Mouse (Mus musculus) limb, embryonic 13.5 days (tissue): ENCODE measurements around the gene Rilpl1. TPM values are rescaled to one million over a fixed set of nuclear protein-coding genes. Genes with fewer than 3 reads are reported as not detected.

Experiments
- ATAC-seq: fragments of 200-750 bp; cut with Nextera tagmentation; 2 replicates; pipeline ENCODE4 v1.8.0; 2017; ENCODE audit warnings: low read depth, moderate number of reproducible peaks, moderate TSS enrichment; ENCODE audit not compliant: low FRiP score
- H3K27ac ChIP-seq: fragments of 300-500 bp; sonication (generic); 2 replicates; pipeline ENCODE4 v1.5.1; 2015; ENCODE audit warnings: inconsistent platforms, mild to moderate bottlenecking, moderate library complexity
- H3K27me3 ChIP-seq: fragments of 300-500 bp; sonication (generic); 2 replicates; pipeline ENCODE4 v1.6.1; 2015; ENCODE audit warnings: mild to moderate bottlenecking, inconsistent platforms
- H3K36me3 ChIP-seq: fragments of 300-500 bp; sonication (generic); 2 replicates; pipeline ENCODE4 v1.6.1; 2015; ENCODE audit warnings: inconsistent platforms, mild to moderate bottlenecking, moderate library complexity
- H3K4me1 ChIP-seq: fragments of 300-500 bp; sonication (generic); 2 replicates; pipeline ENCODE4 v1.6.1; 2015; ENCODE audit warnings: inconsistent platforms
- H3K4me2 ChIP-seq: fragments of 300-500 bp; sonication (generic); replicated peaks from 2 replicates; pipeline ENCODE4 v1.6.1; 2015; ENCODE audit warnings: inconsistent platforms, mild to moderate bottlenecking, moderate library complexity
- H3K4me3 ChIP-seq: fragments of 300-500 bp; sonication (generic); 2 replicates; pipeline ENCODE4 v1.5.1; 2015; ENCODE audit warnings: moderate library complexity, mild to moderate bottlenecking, inconsistent platforms
- H3K9ac ChIP-seq: fragments of 300-500 bp; sonication (generic); 2 replicates; pipeline ENCODE4 v1.6.1; 2015; ENCODE audit warnings: mild to moderate bottlenecking, inconsistent platforms
- H3K9me3 ChIP-seq: fragments of 300-500 bp; sonication (generic); 2 replicates; pipeline ENCODE4 v1.6.1; 2016; ENCODE audit warnings: inconsistent platforms
- WGBS: fragments of 180-500 bp; shearing (Covaris S2); methylation state at CpG from one replicate; pipeline ENCODE4 v1.1.7; 2015; 5-methylcytosine and 5-hydroxymethylcytosine counted together
- polyA plus RNA-seq: library from polyadenylated mRNA; unstranded; fragments of >200 nt; fragmentation: Nextera tagmentation; extraction: Ambion mirVana; gene quantifications from 2 replicates; pipeline ENCODE4 v1.2.1, GENCODE M21; 2015

Rilpl1 gene
- polyA plus RNA-seq, 1 experiment from 2014 or later, result 26.0 TPM

- ATAC-seq, result peak; percentile 74
- H3K27me3 ChIP-seq, result 0 out of 2 replicates have a peak, but pooled peaks cover 4% of the 10 kb centered on the region
- under 1% methylated on average over 79 of the region's 89 CpGs for WGBS
- peaks cover 18% of the 10 kb centered on the region for H3K4me1 ChIP-seq
- H3K9ac ChIP-seq, result peak overlapping the region; percentile 97
- no peaks in the 10 kb centered on the region for H3K9me3 ChIP-seq
- peak overlapping the region; percentile 88 for H3K27ac ChIP-seq
- H3K4me3 ChIP-seq, result peak overlapping the region; percentile 98
- H3K36me3 ChIP-seq, result peaks cover 37% of the 10 kb centered on the region
- peak overlapping the region; percentile 69 for H3K4me2 ChIP-seq
Measured at GRCm38 (mm10) chr5:124540905-124541601, 9.9 kb upstream of the Rilpl1 start.

GRCm38 (mm10) chr5:124540383-124540786, 9.2 kb upstream of the Rilpl1 start, which contains the start of gene Tmed2:
Gene Tmed2 (plus strand): TSS chr5:124540695.
- Histone ChIP-seq H3K4me3 (peak within 1 kb of the TSS; percentile 98), H3K4me2 (peak within 1 kb of the TSS; percentile 69), H3K4me1 (peaks cover 18% of the 10 kb centered on the region), H3K9me3 (no peaks in the 10 kb centered on the region), H3K27ac (peak within 1 kb of the TSS; percentile 88), H3K27me3 (0 out of 2 replicates have a peak, but pooled peaks cover 4% of the 10 kb centered on the region), H3K9ac (peak within 1 kb of the TSS; percentile 97), H3K36me3 (peaks cover 30% of the 10 kb centered on the region)
- under 1% methylated on average over 35 of the region's 35 CpGs for WGBS
- peak; percentile 95 for ATAC-seq

- Histone ChIP-seq H3K4me3 (peak overlapping the region; percentile 98), H3K36me3 (peaks cover 26% of the 10 kb centered on the region), H3K9me3 (no peaks in the 10 kb centered on the region), H3K4me2 (peak overlapping the region; percentile 51), H3K9ac (peak overlapping the region; percentile 40; the same call in 1 of the 2 replicates), H3K27me3 (0 out of 2 replicates have a peak, but pooled peaks cover 4% of the 10 kb centered on the region), H3K4me1 (peaks cover 18% of the 10 kb centered on the region), H3K27ac (peak overlapping the region; percentile 23; the same call in 1 of the 2 replicates)
- no peak for ATAC-seq
- WGBS, result 73% methylated on average over 4 of the region's 4 CpGs
Measured at GRCm38 (mm10) chr5:124539905-124540304, 8.7 kb upstream of the Rilpl1 start.

- no peak overlapping the region for H3K9ac ChIP-seq
- H3K36me3 ChIP-seq, result peaks cover 18% of the 10 kb centered on the region
- no peaks in the 10 kb centered on the region for H3K9me3 ChIP-seq
- H3K27ac ChIP-seq, result no peak overlapping the region
- 80% methylated on average over 16 of the region's 16 CpGs for WGBS
- H3K4me2 ChIP-seq, result no peak overlapping the region
- peaks cover 18% of the 10 kb centered on the region for H3K4me1 ChIP-seq
- H3K4me3 ChIP-seq, result no peak overlapping the region
- H3K27me3 ChIP-seq, result 0 out of 2 replicates have a peak, but pooled peaks cover 4% of the 10 kb centered on the region
- no peak for ATAC-seq
Measured at GRCm38 (mm10) chr5:124538813-124539792, 7.9 kb upstream of the Rilpl1 start.

- WGBS, result 10% methylated on average over 17 of the region's 17 CpGs
- ATAC-seq, result no peak
- Histone ChIP-seq H3K27ac (no peak overlapping the region), H3K27me3 (0 out of 2 replicates have a peak, but pooled peaks cover 4% of the 10 kb centered on the region), H3K9me3 (no peaks in the 10 kb centered on the region), H3K36me3 (no peaks in the 10 kb centered on the region), H3K9ac (peak overlapping the region; percentile 50; the same call in 1 of the 2 replicates), H3K4me1 (peaks cover 18% of the 10 kb centered on the region), H3K4me3 (peak overlapping the region; percentile 22), H3K4me2 (peak overlapping the region; percentile 53)
Measured at GRCm38 (mm10) chr5:124536776-124537175, 5.6 kb upstream of the Rilpl1 start.

GRCm38 (mm10) chr5:124535016-124535415, 3.8 kb upstream of the Rilpl1 start:
- Histone ChIP-seq H3K27ac (no peak overlapping the region), H3K9me3 (no peaks in the 10 kb centered on the region), H3K4me1 (peaks cover 24% of the 10 kb centered on the region), H3K27me3 (0 out of 2 replicates have a peak, but pooled peaks cover 4% of the 10 kb centered on the region), H3K4me3 (no peak overlapping the region), H3K9ac (no peak overlapping the region), H3K4me2 (no peak overlapping the region), H3K36me3 (no peaks in the 10 kb centered on the region)
- WGBS, result 66% methylated on average over 5 of the region's 5 CpGs
- ATAC-seq, result no peak

GRCm38 (mm10) chr5:124532451-124532850, 1.3 kb upstream of the Rilpl1 start:
- Histone ChIP-seq H3K4me2 (no peak overlapping the region; the same call in 1 of the 2 replicates), H3K27me3 (0 out of 2 replicates have a peak, but pooled peaks cover 4% of the 10 kb centered on the region), H3K36me3 (no peaks in the 10 kb centered on the region), H3K27ac (no peak overlapping the region), H3K9me3 (no peaks in the 10 kb centered on the region), H3K9ac (0 out of 2 replicates have a peak overlapping the region, but pooled peaks have one; percentile 43), H3K4me3 (no peak overlapping the region), H3K4me1 (peaks cover 49% of the 10 kb centered on the region)
- no peak for ATAC-seq
- WGBS, result 43% methylated on average over 7 of the region's 7 CpGs

GRCm38 (mm10) chr5:124531583-124531930, 366 bp upstream of the Rilpl1 start:
- Histone ChIP-seq H3K27me3 (no peaks in the 10 kb centered on the region), H3K9ac (peak overlapping the region; percentile 81), H3K4me2 (peak overlapping the region; percentile 94), H3K4me1 (peaks cover 44% of the 10 kb centered on the region), H3K9me3 (no peaks in the 10 kb centered on the region), H3K36me3 (peaks cover 5% of the 10 kb centered on the region; the same call in 1 of the 2 replicates), H3K4me3 (peak overlapping the region; percentile 80), H3K27ac (peak overlapping the region; percentile 84)
- peak; percentile 26 for ATAC-seq
- WGBS, result 12% methylated on average over 14 of the region's 14 CpGs

- Histone ChIP-seq H3K9ac (peak overlapping the region; percentile 81), H3K4me3 (peak overlapping the region; percentile 80), H3K27me3 (no peaks in the 10 kb centered on the region), H3K27ac (peak overlapping the region; percentile 10; the same call in 1 of the 2 replicates), H3K4me1 (peaks cover 44% of the 10 kb centered on the region), H3K36me3 (peaks cover 19% of the 10 kb centered on the region), H3K9me3 (no peaks in the 10 kb centered on the region), H3K4me2 (peak overlapping the region; percentile 94)
- WGBS, result 36% methylated on average over 8 of the region's 8 CpGs
- ATAC-seq, result no peak
Measured at GRCm38 (mm10) chr5:124529697-124530096, 1.5 kb downstream of the Rilpl1 start.

GRCm38 (mm10) chr5:124529191-124529651, 2.0 kb downstream of the Rilpl1 start:
- no peaks in the 10 kb centered on the region for H3K9me3 ChIP-seq
- H3K9ac ChIP-seq, result peak overlapping the region; percentile 81
- H3K27me3 ChIP-seq, result no peaks in the 10 kb centered on the region
- H3K4me1 ChIP-seq, result peaks cover 44% of the 10 kb centered on the region
- peak overlapping the region; percentile 94 for H3K4me2 ChIP-seq
- WGBS, result 15% methylated on average over 8 of the region's 8 CpGs
- H3K36me3 ChIP-seq, result peaks cover 24% of the 10 kb centered on the region
- peak overlapping the region; percentile 80 for H3K4me3 ChIP-seq
- H3K27ac ChIP-seq, result peak overlapping the region; percentile 58; the same call in 1 of the 2 replicates
- ATAC-seq, result no peak

- H3K27me3 ChIP-seq, result no peaks in the 10 kb centered on the region
- H3K4me2 ChIP-seq, result peak overlapping the region; percentile 94
- H3K4me1 ChIP-seq, result peaks cover 44% of the 10 kb centered on the region
- H3K9me3 ChIP-seq, result no peaks in the 10 kb centered on the region
- H3K27ac ChIP-seq, result peak overlapping the region; percentile 58; the same call in 1 of the 2 replicates
- H3K4me3 ChIP-seq, result peak overlapping the region; percentile 80
- no peak for ATAC-seq
- H3K36me3 ChIP-seq, result peaks cover 24% of the 10 kb centered on the region
- WGBS, result 25% methylated on average over 9 of the region's 9 CpGs
- H3K9ac ChIP-seq, result peak overlapping the region; percentile 81
Measured at GRCm38 (mm10) chr5:124528791-124529190, 2.4 kb downstream of the Rilpl1 start.
